Mouse (Mus musculus): ENCODE measurements around the gene Utp18.

Gene Utp18

DNA sequence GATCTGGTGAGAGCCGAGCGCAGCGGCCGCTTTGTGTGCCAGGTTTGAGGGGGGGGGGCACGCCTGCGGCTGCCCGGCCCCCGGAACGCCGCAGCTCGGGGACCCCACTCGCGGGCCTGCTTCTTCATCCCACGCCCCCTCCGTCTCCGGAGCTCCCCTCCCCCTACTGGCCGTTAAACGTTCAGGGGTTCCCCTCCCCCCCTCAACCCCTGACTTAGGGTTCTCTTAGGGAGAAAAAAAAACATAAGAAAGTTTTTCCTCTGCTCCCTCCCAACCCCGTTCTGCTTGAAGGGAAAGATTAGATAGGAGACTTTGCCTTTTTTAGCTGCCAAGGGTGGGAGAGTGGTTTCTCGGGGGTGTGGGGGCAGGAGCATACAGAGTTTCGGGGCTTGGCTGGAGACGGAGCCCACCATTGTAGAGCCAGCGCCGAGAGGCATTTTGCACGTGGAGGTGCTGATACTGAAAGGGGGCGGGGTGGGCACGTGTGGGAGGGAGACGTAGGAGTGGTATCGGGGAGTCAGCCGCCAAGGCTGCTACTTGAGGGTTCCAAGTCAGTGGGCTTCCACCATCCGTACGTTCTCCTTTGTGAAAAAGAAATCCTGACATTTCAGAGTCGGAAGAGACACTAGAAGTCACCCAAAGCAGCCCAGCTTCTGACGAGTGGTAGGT lies 979 bp upstream of the Utp18 start:
- TF ChIP-seq CTCF (conservative IDR thresholded peaks at IDR 0.05; ENCODE audit: low read length) = no peak
- TF ChIP-seq NANOG (IDR thresholded peaks at IDR 0.05; ENCODE audit: borderline replicate concordance, low read length) = no peak
- no peak for TF ChIP-seq POU5F1 (IDR thresholded peaks at IDR 0.05; ENCODE audit: borderline replicate concordance, low read length)
- Histone ChIP-seq H3K36me3 (ENCODE audit: insufficient read depth, low read length) (peaks cover 58% of the 10 kb centered on the region), H3K4me3 (replicated peaks; ENCODE audit: low read length) (peak overlapping the region; percentile 96), H3K4me1 (replicated peaks; ENCODE audit: low read depth, low read length) (peaks cover 55% of the 10 kb centered on the region), H3K9me3 (ENCODE audit: low read length) (no peaks in the 10 kb centered on the region), H3K27me3 (ENCODE audit: insufficient read depth, low read length) (no peaks in the 10 kb centered on the region)

DNA sequence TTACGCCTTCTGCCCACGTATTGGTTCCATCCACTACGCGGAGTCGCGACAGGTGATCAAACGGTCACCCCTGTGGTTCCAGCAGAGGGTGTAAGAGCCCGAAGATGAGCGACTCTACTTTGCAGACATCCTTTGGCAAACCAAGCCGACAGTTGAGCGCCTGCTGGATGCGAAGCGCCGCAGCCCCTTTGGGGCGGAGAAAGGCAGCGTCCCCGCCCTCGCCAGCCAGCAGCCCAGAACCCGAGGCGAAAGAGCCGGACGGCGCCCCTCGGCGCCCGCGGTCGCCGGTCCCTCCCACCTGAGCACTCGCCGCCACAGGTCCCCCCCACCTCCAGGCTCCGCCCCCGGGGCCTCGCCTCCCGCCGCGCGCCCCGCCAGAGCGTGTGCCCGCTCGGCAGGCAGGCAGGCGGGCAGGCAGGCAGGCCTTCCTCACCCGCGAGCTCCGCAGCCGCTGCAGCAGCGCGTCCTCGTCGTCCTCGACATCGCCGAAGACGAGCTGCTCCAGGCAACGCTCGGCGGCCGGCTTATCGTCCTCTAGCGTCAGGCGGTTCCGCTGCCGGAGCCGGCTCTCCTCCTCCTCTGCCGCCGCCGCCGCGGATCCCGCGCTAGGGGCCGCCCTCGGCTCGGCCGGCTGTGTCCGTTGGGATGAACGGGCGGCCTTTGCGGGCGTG lies 530 bp downstream of the Utp18 start:
- H3K36me3 ChIP-seq (ENCODE audit: insufficient read depth, low read length) = peaks cover 63% of the 10 kb centered on the region
- no peak for TF ChIP-seq POU5F1 (IDR thresholded peaks at IDR 0.05; ENCODE audit: borderline replicate concordance, low read length)
- TF ChIP-seq CTCF (conservative IDR thresholded peaks at IDR 0.05; ENCODE audit: low read length) = no peak
- TF ChIP-seq NANOG (IDR thresholded peaks at IDR 0.05; ENCODE audit: borderline replicate concordance, low read length) = no peak
- peak overlapping the region; percentile 96 for H3K4me3 ChIP-seq (replicated peaks; ENCODE audit: low read length)

DNA sequence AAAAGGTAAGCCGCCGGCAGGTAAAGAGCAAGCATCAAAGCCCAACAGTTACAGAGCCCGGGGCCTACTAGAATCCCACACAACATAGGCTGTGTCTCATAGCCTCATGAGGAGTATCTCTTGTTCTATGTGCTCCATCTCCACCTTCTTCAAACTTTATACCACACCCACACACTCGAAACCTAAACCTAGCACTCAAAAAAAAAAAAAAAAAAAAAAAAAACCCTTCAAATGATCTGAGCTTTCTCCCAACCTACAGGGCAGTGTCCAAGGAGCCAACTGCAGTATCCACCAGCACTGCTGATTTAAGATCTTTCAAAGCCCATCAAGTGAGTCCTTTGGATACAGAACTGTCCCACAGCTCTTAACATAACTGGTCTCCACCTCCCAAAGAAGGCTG lies 1.5 kb downstream of the Utp18 start:
- TF ChIP-seq CTCF (conservative IDR thresholded peaks at IDR 0.05; ENCODE audit: low read length) (no peak), NANOG (IDR thresholded peaks at IDR 0.05; ENCODE audit: borderline replicate concordance, low read length) (no peak), POU5F1 (IDR thresholded peaks at IDR 0.05; ENCODE audit: borderline replicate concordance, low read length) (no peak)
- Histone ChIP-seq H3K4me3 (replicated peaks; ENCODE audit: low read length) (peak overlapping the region; percentile 96), H3K9me3 (ENCODE audit: low read length) (no peaks in the 10 kb centered on the region), H3K36me3 (ENCODE audit: insufficient read depth, low read length) (peaks cover 63% of the 10 kb centered on the region), H3K27me3 (ENCODE audit: insufficient read depth, low read length) (no peaks in the 10 kb centered on the region), H3K4me1 (replicated peaks; ENCODE audit: low read depth, low read length) (peaks cover 38% of the 10 kb centered on the region)

More for the DNA sequence above, 530 bp downstream of the Utp18 start:
- no peaks in the 10 kb centered on the region for H3K27me3 ChIP-seq (ENCODE audit: insufficient read depth, low read length)
- no peaks in the 10 kb centered on the region for H3K9me3 ChIP-seq (ENCODE audit: low read length)
- peaks cover 48% of the 10 kb centered on the region for H3K4me1 ChIP-seq (replicated peaks; ENCODE audit: low read depth, low read length)

DNA sequence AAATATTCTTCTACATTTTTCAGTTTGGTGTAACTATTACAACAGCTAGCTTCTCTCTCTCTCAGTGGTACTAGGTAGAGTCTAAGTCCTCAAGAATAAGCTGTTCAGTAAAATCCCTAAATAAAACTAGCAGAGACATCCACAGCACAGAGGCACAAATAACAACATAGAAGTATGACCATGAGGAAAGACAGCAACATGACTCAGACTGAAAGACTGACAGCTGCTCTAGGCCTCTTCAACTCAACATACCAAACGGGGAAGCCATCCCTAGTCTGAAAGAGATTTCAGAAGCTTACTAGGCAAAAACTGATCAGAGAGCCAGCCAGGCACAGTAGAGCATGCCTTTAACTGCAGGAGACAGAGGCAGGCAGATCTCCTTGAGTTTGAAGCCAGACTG lies 22.9 kb downstream of the Utp18 start:
- no peaks in the 10 kb centered on the region for H3K27me3 ChIP-seq (ENCODE audit: insufficient read depth, low read length)
- no peaks in the 10 kb centered on the region for H3K9me3 ChIP-seq (ENCODE audit: low read length)
- H3K36me3 ChIP-seq (ENCODE audit: insufficient read depth, low read length) = peaks cover 80% of the 10 kb centered on the region
- no peak for TF ChIP-seq POU5F1 (IDR thresholded peaks at IDR 0.05; ENCODE audit: borderline replicate concordance, low read length)
- no peak for TF ChIP-seq CTCF (conservative IDR thresholded peaks at IDR 0.05; ENCODE audit: low read length)
- no peak for TF ChIP-seq NANOG (IDR thresholded peaks at IDR 0.05; ENCODE audit: borderline replicate concordance, low read length)
- no peaks in the 10 kb centered on the region for H3K4me1 ChIP-seq (replicated peaks; ENCODE audit: low read depth, low read length)
- H3K4me3 ChIP-seq (replicated peaks; ENCODE audit: low read length) = no peak overlapping the region

DNA sequence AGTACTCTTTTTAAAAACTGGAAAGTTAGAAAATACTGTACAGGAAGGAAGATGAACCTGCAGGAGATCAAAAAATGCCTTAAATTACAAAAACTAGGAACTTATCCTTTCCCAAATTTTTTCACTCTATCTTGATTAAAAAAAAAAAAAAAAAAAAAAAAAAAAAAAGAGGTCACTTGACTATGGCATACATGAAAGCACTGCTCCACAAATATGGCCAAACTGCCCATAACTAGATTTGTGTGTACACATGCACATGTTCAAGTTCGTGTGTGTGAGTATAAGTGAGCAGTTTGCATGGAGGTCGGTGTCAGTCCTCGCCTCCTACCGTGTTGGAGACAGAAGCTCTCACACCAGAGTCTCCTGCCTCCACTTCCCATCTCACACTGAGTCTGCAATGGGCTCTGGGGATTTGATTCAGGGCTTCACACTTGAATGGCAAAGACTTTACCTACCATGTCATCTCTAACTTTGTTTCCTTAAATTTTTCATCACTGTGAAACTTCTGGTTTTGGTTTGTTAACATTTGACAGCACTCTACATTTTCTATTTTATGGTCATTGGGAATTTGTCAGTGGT lies 23.4 kb downstream of the Utp18 start:
- no peaks in the 10 kb centered on the region for H3K4me1 ChIP-seq (replicated peaks; ENCODE audit: low read depth, low read length)
- no peaks in the 10 kb centered on the region for H3K27me3 ChIP-seq (ENCODE audit: insufficient read depth, low read length)
- H3K36me3 ChIP-seq (ENCODE audit: insufficient read depth, low read length) = peaks cover 75% of the 10 kb centered on the region
- H3K4me3 ChIP-seq (replicated peaks; ENCODE audit: low read length) = no peak overlapping the region
- no peak for TF ChIP-seq CTCF (conservative IDR thresholded peaks at IDR 0.05; ENCODE audit: low read length)
- TF ChIP-seq POU5F1 (IDR thresholded peaks at IDR 0.05; ENCODE audit: borderline replicate concordance, low read length) = no peak
- no peak for TF ChIP-seq NANOG (IDR thresholded peaks at IDR 0.05; ENCODE audit: borderline replicate concordance, low read length)
- no peaks in the 10 kb centered on the region for H3K9me3 ChIP-seq (ENCODE audit: low read length)

DNA sequence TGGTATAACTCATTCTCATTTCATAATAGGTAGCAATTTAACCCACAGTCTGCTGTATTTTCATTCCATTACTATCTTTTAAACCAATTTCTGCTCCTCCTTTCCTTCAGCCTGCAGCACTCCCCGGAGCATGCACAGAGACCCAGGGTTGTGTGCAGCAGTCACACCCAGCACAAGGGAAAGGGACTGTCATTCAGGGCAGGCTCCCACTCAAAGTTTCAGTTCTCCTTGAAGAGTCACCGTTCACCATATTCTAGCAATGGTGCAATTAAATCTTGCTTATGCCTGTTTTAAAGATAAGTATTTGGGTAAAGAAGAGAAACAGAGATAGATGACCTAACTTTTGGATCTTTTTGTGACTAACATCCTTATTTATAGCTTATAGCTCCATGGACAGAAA lies 24.4 kb downstream of the Utp18 start:
- no peak overlapping the region for H3K4me3 ChIP-seq (replicated peaks; ENCODE audit: low read length)
- peaks cover 65% of the 10 kb centered on the region for H3K36me3 ChIP-seq (ENCODE audit: insufficient read depth, low read length)
- no peaks in the 10 kb centered on the region for H3K9me3 ChIP-seq (ENCODE audit: low read length)
- no peaks in the 10 kb centered on the region for H3K4me1 ChIP-seq (replicated peaks; ENCODE audit: low read depth, low read length)
- no peaks in the 10 kb centered on the region for H3K27me3 ChIP-seq (ENCODE audit: insufficient read depth, low read length)
- TF ChIP-seq CTCF (conservative IDR thresholded peaks at IDR 0.05; ENCODE audit: low read length) = no peak
- TF ChIP-seq POU5F1 (IDR thresholded peaks at IDR 0.05; ENCODE audit: borderline replicate concordance, low read length) = no peak
- TF ChIP-seq NANOG (IDR thresholded peaks at IDR 0.05; ENCODE audit: borderline replicate concordance, low read length) = no peak

DNA sequence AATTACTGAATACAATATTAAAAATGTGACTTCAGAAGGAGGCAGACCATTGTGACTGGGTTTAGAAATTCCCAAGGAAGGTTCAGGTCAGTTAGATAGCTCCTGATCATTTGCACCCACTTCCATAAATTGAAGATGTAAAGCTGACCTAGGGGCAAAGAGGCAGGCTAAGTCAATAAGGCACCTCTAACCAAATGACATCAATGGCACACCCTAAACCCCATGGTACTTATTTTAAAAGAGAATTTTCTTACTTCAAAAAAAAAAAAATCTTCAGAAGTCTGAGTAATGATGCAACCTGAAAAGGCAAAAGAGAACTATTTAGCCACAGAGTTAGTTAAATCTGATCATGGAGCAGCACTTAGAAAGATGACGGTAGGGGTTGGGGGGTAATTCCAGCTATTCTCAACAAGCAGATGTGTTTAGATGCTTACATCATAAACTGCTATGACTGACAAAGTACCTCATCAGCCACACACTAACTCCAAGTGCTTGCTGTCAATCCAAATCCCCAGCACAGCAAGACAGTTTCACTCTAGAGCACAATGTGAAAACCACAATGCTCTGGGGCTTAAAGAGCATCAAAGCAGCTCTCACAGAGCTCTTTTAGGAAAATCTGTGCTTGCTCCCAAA lies 24.9 kb downstream of the Utp18 start:
- H3K4me1 ChIP-seq (replicated peaks; ENCODE audit: low read depth, low read length) = no peaks in the 10 kb centered on the region
- no peaks in the 10 kb centered on the region for H3K27me3 ChIP-seq (ENCODE audit: insufficient read depth, low read length)
- H3K36me3 ChIP-seq (ENCODE audit: insufficient read depth, low read length) = peaks cover 60% of the 10 kb centered on the region
- no peak for TF ChIP-seq POU5F1 (IDR thresholded peaks at IDR 0.05; ENCODE audit: borderline replicate concordance, low read length)
- TF ChIP-seq CTCF (conservative IDR thresholded peaks at IDR 0.05; ENCODE audit: low read length) = no peak
- TF ChIP-seq NANOG (IDR thresholded peaks at IDR 0.05; ENCODE audit: borderline replicate concordance, low read length) = no peak
- no peaks in the 10 kb centered on the region for H3K9me3 ChIP-seq (ENCODE audit: low read length)
- H3K4me3 ChIP-seq (replicated peaks; ENCODE audit: low read length) = no peak overlapping the region

DNA sequence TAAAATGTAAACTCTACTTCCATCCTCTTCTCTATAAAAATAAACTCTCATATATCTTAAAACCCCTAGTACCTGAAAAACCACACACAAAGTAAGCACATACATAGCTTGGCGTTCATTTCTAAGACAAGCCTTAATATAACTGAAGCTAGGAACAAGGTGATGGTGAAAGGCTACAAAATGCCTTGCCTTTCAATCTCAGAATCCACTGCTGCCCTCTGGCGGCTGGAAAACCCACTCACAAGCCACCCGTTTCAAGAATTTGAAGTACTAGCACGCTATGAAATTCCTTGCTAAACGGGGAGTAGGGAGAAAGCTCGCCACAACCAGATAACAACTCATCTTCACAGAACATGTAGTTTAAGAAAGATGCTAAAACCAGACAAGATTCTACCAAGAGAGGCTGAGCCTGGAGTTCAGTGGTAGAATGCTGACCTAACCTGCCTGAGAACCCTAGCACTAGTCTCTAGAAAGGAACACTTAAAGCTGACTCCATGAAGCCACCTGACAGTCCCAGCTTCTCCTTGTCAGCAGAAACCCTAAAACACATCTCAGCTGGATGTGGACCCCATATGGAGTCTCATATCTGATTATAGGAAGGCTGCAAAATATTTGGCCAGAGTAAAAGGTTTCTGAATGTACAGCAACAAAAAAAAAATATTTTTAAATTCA lies 29.1 kb downstream of the Utp18 start:
- no peak overlapping the region for H3K4me3 ChIP-seq (replicated peaks; ENCODE audit: low read length)
- no peaks in the 10 kb centered on the region for H3K9me3 ChIP-seq (ENCODE audit: low read length)
- TF ChIP-seq NANOG (IDR thresholded peaks at IDR 0.05; ENCODE audit: borderline replicate concordance, low read length) (no peak), CTCF (conservative IDR thresholded peaks at IDR 0.05; ENCODE audit: low read length) (peak; percentile 67), POU5F1 (IDR thresholded peaks at IDR 0.05; ENCODE audit: borderline replicate concordance, low read length) (no peak)
- H3K36me3 ChIP-seq (ENCODE audit: insufficient read depth, low read length) = peaks cover 25% of the 10 kb centered on the region
- H3K27me3 ChIP-seq (ENCODE audit: insufficient read depth, low read length) = no peaks in the 10 kb centered on the region
- no peaks in the 10 kb centered on the region for H3K4me1 ChIP-seq (replicated peaks; ENCODE audit: low read depth, low read length)
